Mouse (Mus musculus): Measurements from ENCODE around the gene Atf7ip2.

The Atf7ip2 gene

GRCm38 (mm10) chr16:10297696-10298644, 105.5 kb downstream of the Atf7ip2 start:
- ATAC-seq (ENCODE audit: low TSS enrichment) = no peak

GRCm38 (mm10) chr16:10299637-10300036, 107.1 kb downstream of the Atf7ip2 start:
- no peak for ATAC-seq (ENCODE audit: low TSS enrichment)

- ATAC-seq (ENCODE audit: low TSS enrichment) = no peak
These were observed 108.0 kb downstream of the Atf7ip2 start for GRCm38 (mm10) chr16:10300231-10301186.

Data from frontal cortex, adult (tissue).